Mouse (Mus musculus) gastrocnemius, postnatal 25 days (tissue): ENCODE data around the gene G2e3. TPM values are rescaled to one million over a fixed set of nuclear protein-coding genes. Genes with fewer than 3 reads are reported as not detected.
A peak's percentile ranks its signal among the peaks of the same experiment; 100 is the strongest.

ENCODE experiments used
- DNase-seq: peaks from one replicate; pipeline ENCODE4 v3.0.0; 2022
- long read RNA-seq, 2 experiments: library from polyadenylated mRNA; stranded (forward); transcript quantifications; one replicate each; pipeline ENCODE4 v2.0.0; 2021
- total RNA-seq, 2 experiments: library from RNA; stranded (reverse); gene quantifications; 1 replicate in 1 of 2; 2 replicates in 1 of 2; pipeline ENCODE4 v1.2.3; 2021

The G2e3 gene
- total RNA-seq = 1 to 10 TPM; 1.7 to 2.0 TPM
- long read RNA-seq, experiment 1, partial matches to known transcripts = 0 of 2 reads
- long read RNA-seq, experiment 1, other reads (novel, unspliced or antisense) = 2 of 2 reads
- long read RNA-seq, experiment 2 = 0 reads

DNA sequence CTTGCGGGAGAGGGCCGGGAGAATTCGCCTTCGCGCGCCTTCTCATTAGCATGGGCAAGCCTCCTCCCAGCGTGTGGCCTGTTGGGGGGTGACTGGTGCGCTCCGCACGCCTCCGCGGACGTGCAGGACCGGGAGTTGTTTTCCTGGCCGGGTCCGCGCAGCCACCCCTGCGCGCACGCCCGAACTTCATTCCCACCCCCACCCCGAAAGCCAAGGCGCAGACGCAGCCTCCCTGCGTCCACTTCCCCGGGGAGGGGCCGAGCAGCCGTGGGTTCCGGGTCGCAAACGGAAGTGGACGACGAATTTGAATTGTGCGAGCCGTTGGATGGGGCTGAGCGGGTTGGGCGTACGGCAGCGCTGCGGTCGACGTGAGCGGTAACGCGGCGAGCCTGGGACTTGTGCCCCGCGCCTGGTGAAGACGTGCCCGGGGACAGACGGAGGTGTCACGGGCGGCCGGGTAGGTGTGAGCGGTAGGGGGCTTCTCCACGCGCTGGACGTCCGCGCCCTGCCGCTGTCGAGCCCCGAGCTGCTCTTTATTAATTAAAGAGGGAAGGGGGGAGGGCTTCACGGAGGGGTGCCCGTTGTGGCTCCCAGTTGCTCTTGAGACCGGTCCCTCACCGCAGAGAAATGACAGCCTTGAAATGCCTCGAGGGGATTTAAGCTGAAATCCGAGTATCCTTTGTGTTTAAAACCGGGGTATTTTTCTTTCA is at the start of gene G2e3:
Gene G2e3 (plus strand): TSS at position 74 of the 710 bp plus-strand sequence.
- peak; percentile 90 for DNase-seq

DNA sequence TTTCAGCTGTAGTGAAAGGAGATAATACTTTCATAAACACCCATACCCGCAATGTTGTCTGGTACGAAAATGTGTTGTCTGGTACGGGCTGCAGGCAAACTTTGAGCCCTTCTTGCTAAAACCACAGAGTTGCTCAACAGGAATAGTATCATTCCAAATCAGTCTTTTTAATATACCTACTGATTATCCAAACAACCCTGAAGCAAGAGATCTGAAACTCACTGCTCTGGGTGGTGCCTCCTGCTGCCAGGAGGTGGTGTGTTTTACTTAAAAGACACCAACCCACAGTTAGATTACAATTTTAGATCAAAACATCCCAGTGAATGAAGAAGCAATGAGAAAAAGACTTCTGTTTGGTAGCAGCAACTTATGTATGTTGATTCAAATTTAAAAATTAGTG is 24.3 kb upstream of the G2e3 start:
- no peak for DNase-seq

DNA sequence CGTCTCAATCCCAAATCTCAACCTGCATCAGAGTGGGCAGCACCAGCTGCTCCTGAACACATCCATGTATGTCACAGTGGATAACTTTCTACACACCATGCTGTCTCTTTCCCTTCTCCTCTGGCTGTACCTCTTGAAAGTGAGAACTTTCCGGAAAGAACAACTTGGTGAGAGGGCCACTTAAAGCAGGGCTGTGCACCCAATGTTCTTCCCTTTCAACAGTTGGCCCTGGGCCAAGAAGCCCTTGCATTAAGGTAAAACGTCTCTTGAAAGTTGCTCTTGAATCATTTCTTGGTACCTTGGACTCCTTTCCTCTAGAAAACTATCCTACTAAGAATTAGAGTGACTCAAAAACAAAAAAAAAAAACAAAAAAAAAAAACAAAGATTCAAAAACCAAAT is 21.0 kb upstream of the G2e3 start:
- DNase-seq = no peak

DNA sequence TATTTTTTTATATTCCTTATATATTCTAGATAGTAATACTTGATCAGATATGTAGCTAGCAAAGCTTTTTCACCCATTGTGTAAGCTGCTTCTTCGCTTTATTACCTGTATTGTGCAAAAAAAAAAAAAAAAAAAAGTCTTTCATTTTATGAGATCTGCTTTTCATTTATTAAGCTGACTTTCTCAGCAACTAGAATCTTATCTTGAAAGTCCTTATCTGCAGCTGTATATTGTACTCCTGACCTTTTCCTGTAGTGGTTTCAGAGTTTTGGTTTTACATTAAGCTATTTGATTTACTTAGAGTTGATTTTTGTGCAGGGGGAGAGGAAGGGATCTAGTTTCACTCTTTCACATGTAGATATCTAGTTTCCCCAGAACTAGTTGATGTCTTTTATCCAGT is 10.8 kb upstream of the G2e3 start:
- no peak for DNase-seq

DNA sequence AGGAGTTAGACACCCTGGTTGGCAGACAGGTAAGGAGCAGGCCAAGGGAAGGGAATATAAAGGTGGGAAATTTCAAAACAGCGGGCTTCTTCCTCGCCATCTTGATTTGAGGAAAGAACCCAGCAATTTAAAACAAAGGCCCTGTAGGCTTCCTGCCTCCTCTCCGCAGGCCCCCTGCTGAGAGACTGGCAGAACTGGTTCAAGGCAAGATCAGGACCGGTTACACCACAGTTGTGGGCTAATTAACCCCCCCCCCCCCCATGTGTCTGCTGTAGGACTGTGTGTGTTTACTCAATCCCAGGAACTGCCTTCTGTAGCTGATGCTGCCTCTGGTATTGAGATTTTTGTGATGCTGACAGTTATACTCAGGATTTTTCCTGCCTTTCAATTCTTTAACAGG is 1.7 kb upstream of the G2e3 start:
- DNase-seq = no peak

DNA sequence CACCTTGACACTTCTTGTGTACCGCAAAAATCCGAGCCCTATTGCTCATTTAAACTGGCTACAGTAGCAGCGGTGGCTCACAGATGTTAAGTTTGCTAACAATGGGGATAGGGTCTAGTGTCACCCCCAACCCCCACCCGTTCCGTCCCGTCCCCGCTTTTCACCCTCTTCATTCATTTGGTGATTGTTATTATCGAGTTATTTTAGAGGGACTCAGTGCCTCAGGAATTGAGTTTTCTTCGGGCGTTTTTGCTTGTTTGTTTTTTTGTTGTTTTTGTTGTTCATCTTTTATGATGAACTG is 787 bp downstream of the G2e3 start:
- no peak for DNase-seq

DNA sequence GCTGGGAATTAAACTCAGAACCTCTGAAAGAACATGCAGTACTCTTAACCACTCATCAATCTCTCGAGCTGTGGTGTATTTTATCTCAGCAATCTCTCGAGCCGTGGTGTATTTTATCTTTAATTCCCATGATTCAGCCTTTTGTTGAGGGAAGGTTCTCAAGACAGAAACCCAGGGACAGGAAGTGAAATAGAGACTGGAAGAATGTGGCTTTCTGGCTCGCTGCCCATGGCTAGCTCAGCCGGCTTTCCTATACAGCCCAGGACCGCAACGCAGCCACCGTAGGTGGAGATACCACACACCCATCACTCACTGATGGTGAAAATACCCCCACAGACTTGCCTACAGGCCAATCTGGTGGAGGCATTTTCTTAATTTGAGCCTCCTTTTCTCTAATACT is 7.4 kb downstream of the G2e3 start:
- DNase-seq = no peak

DNA sequence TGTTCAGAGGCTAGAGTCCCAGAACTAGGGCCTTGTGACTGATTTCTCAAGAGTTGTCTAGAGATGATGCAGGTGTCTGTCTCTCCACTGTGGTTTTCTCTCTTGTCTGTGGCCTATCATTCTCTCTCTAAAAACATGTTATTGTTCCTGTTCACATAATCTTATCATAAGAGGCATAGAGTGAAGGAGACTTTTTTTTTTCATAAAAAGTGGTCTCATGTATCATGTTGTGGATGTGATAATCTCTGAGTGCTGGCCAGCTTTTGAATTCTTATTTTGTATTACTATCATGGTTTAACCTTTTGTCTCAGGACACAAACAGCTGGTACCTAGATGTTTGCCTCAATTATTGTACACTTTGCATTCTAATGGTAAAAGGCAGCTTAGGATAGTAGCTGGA is 13.4 kb downstream of the G2e3 start:
- no peak for DNase-seq

DNA sequence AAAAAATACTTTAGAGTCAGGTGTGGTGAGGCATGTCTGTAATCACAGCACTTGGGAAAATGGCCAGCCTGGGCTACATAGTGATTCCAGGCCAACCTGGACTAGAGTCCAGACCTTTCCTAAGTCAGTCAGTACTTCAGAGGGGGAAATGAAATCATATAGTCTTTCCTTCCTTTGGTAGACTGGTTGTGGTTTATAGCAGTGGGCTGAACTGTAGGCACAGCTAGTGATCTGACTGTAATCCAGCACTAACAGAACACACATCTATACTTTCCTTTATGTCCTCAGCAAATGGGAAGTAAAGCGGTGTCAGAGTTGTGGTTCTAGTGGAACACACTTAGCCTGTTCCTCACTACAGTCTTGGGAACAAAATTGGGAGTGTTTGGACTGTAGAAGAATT is 15.0 kb downstream of the G2e3 start:
- no peak for DNase-seq

DNA sequence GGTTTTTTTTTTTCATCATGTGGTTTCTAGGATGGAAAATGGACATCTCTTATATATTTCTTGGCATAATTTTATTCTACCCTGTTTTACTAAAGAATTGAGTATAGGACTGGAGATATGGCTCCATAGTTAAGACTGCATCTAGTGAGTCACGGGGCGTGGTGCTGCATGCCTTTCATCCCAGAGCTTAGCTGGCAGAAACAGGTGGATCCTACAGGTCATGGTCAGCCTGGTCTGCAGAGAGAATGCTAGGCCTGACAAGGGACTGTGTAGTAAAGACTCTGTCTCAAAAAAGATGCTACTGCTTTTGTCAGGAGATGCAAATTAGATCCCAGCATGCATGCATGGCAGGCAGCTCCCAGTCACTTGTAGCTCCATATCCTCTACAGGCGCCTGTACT is 20.6 kb downstream of the G2e3 start:
- no peak for DNase-seq

DNA sequence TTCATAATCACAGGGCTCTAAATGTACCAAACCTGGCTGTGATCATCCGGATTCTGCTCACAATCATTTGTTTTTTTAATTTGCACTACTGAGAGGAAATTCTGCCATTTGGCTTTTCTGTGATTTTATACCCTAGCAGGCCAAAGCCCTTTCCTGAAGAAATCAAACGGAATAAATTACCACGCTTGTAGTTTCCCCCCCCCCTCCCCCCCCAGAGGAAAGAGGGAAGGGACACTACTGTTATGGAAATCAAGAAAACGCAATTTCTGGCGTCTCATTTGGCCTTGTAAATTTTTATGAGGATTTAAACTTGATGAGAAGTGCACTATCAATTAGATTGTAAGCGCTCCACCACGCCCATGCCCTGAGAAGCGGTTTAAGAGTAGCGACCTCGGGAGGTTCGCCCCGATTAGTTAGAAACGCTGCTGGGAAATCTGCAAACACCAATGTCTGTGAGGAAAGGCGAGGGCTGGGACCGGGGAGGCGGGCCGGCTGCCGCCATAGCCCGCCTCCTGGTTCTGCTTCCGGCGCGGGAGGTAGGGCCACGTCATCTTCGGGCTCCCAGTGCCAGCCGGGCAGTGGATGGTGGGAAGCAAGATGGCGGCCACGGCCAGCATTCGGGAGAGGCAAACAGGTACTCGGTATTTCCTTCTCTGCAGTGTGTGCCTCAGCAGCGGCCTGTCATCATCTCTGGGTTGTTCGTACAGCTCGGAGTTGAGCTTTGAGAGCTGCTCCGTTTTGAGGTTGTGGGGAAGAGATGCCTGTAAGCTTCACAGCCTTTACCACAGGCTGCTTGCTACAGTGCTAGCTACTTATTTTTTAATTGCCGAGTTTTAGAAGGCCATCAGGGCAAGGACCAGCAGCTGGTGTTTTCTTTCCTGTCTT is 29.4 kb downstream of the G2e3 start, which contains the start of gene Scfd1:
Gene Scfd1 (plus strand): TSS at position 508 of the 885 bp plus-strand sequence.
- DNase-seq = peak; percentile 95

DNA sequence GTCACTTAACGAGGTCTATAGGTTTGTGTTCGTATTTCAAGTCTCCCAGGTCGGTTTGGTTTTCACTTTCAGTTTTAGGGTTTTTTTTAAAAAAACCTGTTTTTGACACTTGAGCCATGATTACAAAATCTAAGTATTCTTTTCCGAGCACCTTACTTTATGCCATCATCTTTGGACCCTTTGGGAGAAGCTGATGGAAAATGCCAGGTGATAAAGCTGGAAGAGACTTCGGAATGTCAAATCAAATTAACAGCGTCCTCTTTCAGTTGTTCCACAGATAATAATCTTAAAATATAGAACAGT is 30.0 kb downstream of the G2e3 start:
- DNase-seq = no peak

DNA sequence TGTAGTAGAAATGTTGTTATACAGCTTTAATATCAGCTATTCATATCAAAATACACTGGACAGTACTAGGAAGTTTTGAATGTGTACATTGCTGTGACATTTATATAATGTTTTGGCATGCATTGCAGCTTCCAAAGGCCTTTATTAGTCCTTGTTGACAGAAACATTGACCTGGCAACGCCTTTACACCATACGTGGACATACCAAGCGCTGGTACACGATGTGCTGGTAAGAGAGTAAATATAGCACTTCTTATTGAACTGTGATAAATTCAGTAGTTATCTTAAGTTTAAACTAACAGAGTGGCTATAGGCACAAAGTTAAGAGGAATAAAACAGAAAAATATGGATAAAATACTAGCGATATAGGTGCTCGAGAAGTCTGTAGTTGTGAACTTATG is 52.0 kb downstream of the G2e3 start:
- DNase-seq = no peak

DNA sequence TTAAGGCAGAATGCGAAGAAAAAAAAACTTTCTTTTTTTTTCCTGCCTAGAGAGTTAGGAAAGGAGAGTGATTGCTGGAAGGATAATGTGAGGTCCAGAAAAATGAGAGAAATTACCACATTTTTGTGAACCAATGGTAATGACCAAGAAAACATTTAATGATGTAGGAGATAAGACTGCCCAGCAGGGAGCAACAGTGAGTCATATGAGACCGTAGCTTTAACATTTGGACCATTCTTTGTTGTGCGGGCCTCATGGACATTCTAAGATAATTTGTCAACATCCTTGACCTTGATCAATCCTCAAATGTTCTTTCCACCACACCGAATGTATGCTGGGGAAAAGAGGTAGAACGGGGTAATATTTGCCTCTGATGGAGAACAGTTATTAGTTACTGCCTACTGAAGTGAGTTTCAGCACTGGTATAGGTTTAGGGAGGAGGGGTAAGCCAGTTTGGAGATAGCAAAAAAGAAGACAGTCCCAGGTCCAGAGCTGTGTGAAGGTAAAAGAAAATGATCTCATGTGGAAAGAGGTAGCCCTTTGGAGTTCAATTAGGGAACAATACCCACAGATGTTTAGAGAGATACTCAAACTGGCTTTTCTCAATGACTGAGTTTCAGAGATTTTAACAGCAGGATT is 54.3 kb downstream of the G2e3 start:
- no peak for DNase-seq

DNA sequence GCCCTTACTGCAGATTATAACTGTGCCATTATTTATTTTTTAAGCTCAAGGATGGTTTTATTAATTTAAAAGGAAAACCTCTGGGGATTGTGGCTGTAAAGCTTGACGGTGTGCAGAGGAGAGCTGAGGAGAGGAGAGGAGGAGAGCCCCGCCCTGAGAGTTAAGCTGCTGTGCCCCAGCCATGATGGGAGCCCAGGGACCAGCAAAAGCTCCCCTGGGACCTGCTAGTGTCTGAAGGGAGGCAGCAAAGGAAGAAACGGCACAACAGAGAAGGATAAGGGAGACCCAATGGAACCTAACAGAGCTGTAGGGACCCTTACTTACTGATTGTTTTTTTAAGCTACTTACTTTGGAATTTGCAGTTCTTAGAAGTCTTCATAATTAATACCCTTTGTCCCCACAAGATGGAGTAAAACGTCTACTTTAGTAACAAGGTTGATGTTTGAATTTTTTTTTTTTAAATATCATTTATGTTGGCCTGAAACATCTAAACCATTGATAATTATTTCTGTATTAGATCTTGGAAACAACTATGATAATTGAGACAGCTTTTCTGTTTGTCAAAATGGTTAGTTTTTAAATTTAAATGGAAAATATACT is 56.2 kb downstream of the G2e3 start:
- DNase-seq = no peak

DNA sequence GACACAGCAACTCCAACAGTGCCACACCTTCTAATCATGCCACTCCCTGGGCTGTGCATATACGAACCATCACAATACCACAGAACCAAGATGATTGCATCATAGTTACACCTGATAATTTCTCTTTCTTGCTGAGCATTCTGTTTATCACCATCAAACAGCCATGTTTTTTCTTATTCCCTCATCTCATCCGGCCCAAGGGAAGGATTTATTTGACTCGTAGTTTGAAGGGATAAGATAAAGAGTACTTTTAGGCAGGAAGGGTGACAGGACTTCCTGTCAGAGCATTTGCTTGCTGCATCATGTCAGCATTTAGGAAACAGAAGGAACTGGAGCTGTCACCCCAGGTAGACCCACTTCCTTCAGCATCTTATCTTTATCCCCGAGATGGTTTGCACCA is 63.5 kb downstream of the G2e3 start:
- DNase-seq = no peak

Other genes with a start within 250 kb of the G2e3 start
- 10 to 100 TPM; 15.6 to 17.5 TPM for gene Scfd1, start 29.4 kb downstream of the G2e3 start, total RNA-seq
- under 1 TPM; 0.13 to 0.15 TPM for gene Coch, start 245.3 kb downstream of the G2e3 start, total RNA-seq